Mouse (Mus musculus): ENCODE data around the gene Sh3gl3.

Sh3gl3 gene

GRCm38 (mm10) chr7:82327201-82327600, 153.6 kb downstream of the Sh3gl3 start:
- ChIA-PET POLR2A (interaction anchor here in 1 of 4 experiments (1.0 to 1.1 kb wide), 2 partner anchors 10 to 37 kb away, joined by 3 to 4 read pairs; no protein-coding TSS in a partner anchor), CTCF (interaction anchor here in 2 of 4 experiments (0.6 to 2.0 kb wide), 3 partner anchors 11 to 21 kb away, joined by 3 to 5 read pairs (median 5); no protein-coding TSS in a partner anchor)

DNA sequence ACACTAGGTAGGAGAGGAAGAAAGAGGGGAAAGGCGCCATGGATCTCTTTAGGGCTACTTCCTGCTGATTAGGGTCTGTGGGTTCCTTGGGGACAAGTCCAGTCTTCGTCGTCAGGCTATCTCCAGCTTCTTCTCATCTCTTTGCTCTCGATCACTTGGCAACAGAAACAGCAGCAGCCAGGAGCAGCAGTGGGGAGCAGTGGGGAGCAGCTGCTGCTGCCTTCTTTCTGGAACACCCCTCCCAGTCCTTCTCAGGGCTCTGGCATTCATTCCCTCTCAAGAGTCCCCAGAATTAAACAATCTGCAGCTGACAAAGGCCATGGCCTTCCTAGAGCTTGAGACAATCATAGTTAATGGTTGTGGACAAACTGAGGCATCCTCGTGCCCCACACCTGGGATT, 154.2 kb downstream of the Sh3gl3 start:
- CTCF ChIA-PET, result interaction anchor here in 2 of 4 experiments (1.9 to 2.0 kb wide), 2 partner anchors 10 to 11 kb away, joined by 5 read pairs; no protein-coding TSS in a partner anchor
- POLR2A ChIA-PET, result interaction anchor here in 1 of 4 experiments (1.0 to 1.1 kb wide), 3 partner anchors 9 to 51 kb away, joined by 3 to 4 read pairs (median 3); no protein-coding TSS in a partner anchor

GRCm38 (mm10) chr7:82329831-82330230, 156.2 kb downstream of the Sh3gl3 start:
- POLR2A ChIA-PET, result interaction anchor here in 1 of 4 experiments (0.7 kb wide), 3 partner anchors 13 to 1095 kb away, joined by 3 read pairs; no protein-coding TSS in a partner anchor
- CTCF ChIA-PET, result interaction anchor here in 1 of 4 experiments (0.6 kb wide), 1 partner anchor 1627 kb away, joined by 4 read pairs; no protein-coding TSS in a partner anchor

DNA sequence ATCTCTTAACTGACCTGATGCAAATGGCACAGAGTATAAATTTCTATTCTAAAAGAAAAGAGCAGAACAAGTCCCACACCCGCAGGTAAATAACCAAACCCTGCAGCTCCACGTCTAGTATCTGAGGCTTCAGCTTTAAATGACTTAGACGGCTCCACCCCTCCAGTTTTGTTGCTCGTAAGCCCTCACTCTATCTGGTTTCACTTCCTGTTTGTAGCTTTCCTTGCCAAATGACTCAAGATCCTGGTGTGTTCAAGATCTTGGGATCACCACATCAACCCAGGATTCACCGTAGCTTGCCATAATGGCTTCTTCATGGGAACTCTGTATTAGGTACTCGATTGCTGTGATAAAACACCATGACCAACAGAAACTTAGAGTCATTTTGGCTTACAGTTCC, 157.2 kb downstream of the Sh3gl3 start:
- POLR2A ChIA-PET, result no interaction called here
- CTCF ChIA-PET, result interaction anchor here in 1 of 4 experiments (0.5 kb wide), 1 partner anchor 370 kb away, joined by 3 read pairs; no protein-coding TSS in a partner anchor

- CTCF ChIA-PET, result no interaction called here
Observed at GRCm38 (mm10) chr7:82334000-82334399, 160.4 kb downstream of the Sh3gl3 start.

DNA sequence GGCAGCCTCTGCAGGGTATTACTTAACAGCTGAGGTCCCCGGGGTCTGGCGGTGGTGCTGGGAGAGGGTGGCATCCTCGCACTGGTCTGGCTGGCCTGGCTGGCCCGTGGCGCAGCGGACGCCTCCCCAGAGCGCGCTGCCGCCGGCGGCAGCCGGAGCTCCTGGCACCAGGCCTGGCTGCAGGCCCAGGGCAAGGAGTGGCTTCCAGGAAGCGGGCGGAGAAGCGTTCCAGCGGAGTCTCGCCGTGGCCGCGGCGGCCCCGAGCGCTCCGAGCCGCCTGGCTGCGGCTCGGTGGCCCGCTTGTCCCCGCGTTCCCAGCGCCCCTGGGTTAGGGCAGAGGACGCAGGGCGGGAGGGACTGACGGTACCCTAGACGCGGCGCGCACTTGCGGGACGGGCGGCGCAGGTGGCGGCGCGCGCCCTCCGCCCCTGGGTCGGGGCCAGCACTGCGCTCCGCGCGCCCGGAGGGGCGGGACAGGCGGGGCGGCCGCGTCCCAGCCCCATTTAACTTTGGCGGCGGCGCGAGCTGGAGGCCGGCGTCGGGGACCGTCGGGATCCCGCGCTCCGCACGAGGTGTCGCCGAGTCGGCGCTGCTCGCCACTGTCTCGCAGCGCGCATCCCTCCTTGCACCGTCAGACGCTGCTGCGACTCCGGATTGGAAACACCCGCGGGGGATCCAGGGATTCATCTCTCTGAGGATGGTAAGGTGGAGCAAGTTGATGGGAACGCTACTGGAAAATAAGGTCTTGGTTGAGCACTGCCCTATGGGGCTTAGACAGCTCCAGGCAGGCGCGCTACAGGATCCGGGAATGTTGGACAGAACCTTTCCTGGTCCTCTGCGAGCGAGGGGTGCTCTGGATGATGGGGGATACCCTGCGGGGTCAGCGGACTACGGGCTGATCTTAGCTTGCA, 161.8 kb downstream of the Sh3gl3 start, which contains the start of gene Adamtsl3:
Adamtsl3 (plus strand) TSS at position 484 of the 911 bp plus-strand sequence.
- POLR2A ChIA-PET, result interaction anchor here in 2 of 4 experiments (0.6 to 0.7 kb wide), 3 partner anchors 37 to 1637 kb away, joined by 3 to 6 read pairs (median 3); no protein-coding TSS in a partner anchor
- CTCF ChIA-PET, result interaction anchor here in 3 of 4 experiments (0.7 to 1.7 kb wide), 4 partner anchors 15 to 216 kb away, joined by 3 to 6 read pairs (median 4); no protein-coding TSS in a partner anchor

More at GRCm38 (mm10) chr7:82334000-82334399, 160.4 kb downstream of the Sh3gl3 start:
- POLR2A ChIA-PET, result no interaction called here

GRCm38 (mm10) chr7:82336132-82336531, 162.5 kb downstream of the Sh3gl3 start:
- ChIA-PET POLR2A (interaction anchor here in 1 of 4 experiments (0.7 kb wide), 1 partner anchor 1634 kb away, joined by 6 read pairs; no protein-coding TSS in a partner anchor), CTCF (interaction anchor here in 2 of 4 experiments (1.4 to 1.7 kb wide), 2 partner anchors 62 to 217 kb away, joined by 3 to 6 read pairs; no protein-coding TSS in a partner anchor)

DNA sequence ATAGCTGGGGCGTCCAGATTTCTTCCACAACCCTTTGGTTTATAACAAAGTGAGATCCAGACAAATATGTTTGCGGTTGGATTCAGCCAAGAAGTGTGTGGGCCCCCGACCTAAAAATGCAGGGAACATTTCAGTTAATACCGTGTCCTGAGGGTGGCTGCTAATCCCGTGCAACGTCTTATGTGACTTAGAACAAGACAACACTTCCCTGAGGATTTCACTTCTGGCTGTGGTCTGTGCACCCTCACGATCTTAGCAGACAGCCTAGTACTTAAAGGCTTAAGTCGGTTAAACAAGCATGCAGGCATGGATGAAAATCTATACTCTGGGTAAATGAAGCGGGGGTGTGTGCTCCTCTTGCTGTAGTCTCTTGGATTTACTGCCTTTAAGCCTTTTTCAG, 164.5 kb downstream of the Sh3gl3 start:
- CTCF ChIA-PET, result interaction anchor here in 2 of 4 experiments (0.6 to 2.9 kb wide), 7 partner anchors 11 to 379 kb away, joined by 3 to 10 read pairs (median 3); no protein-coding TSS in a partner anchor
- POLR2A ChIA-PET, result interaction anchor here in 1 of 4 experiments (1.5 kb wide), 1 partner anchor 9 kb away, joined by 3 read pairs; no protein-coding TSS in a partner anchor

GRCm38 (mm10) chr7:82338532-82338931, 164.9 kb downstream of the Sh3gl3 start:
- CTCF ChIA-PET, result interaction anchor here (0.5 to 2.9 kb wide), 11 partner anchors 12 to 810 kb away, joined by 3 to 10 read pairs (median 4); no protein-coding TSS in a partner anchor
- POLR2A ChIA-PET, result interaction anchor here in 1 of 4 experiments (1.5 kb wide), 1 partner anchor 9 kb away, joined by 3 read pairs; no protein-coding TSS in a partner anchor

GRCm38 (mm10) chr7:82339214-82339613, 165.6 kb downstream of the Sh3gl3 start:
- POLR2A ChIA-PET, result no interaction called here

GRCm38 (mm10) chr7:82341476-82341875, 167.8 kb downstream of the Sh3gl3 start:
- POLR2A ChIA-PET, result interaction anchor here in 1 of 4 experiments (0.7 kb wide), 1 partner anchor 525 kb away, joined by 3 read pairs; no protein-coding TSS in a partner anchor

More at GRCm38 (mm10) chr7:82339214-82339613, 165.6 kb downstream of the Sh3gl3 start:
- CTCF ChIA-PET, result interaction anchor here (0.5 to 2.9 kb wide), 16 partner anchors 12 to 841 kb away, joined by 3 to 10 read pairs (median 4); no protein-coding TSS in a partner anchor

GRCm38 (mm10) chr7:82346706-82347105, 173.1 kb downstream of the Sh3gl3 start:
- ChIA-PET POLR2A (interaction anchor here in 1 of 4 experiments (1.6 kb wide), 1 partner anchor 9 kb away, joined by 3 read pairs; no protein-coding TSS in a partner anchor), CTCF (interaction anchor here in 1 of 4 experiments (0.6 kb wide), 1 partner anchor 350 kb away, joined by 3 read pairs; no protein-coding TSS in a partner anchor)

More at GRCm38 (mm10) chr7:82341476-82341875, 167.8 kb downstream of the Sh3gl3 start:
- CTCF ChIA-PET, result interaction anchor here in 1 of 4 experiments (1.7 kb wide), 1 partner anchor 9 kb away, joined by 4 read pairs; no protein-coding TSS in a partner anchor

DNA sequence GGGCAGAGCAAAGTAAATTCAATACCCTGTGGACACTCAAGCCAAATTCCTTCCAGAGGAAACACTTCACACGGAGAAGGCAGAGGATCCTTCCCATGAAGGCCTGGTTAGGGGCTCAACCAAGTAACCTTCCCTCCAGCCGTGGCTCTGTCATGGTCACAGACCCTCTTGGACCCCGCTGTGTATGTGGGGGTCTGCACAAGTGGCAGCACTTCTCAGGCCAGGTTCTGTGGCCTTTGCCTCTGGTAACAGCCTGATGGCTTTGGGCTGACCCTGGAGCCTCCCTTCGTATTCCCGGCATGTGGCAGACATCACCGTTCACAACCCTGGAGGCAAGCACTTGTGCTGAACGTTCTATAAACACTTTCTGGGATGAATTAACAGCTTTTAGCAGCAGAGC, 176.2 kb downstream of the Sh3gl3 start:
- CTCF ChIA-PET, result interaction anchor here in 1 of 4 experiments (1.0 kb wide), 1 partner anchor 376 kb away, joined by 3 read pairs; no protein-coding TSS in a partner anchor
- POLR2A ChIA-PET, result no interaction called here

GRCm38 (mm10) chr7:82350421-82350820, 176.8 kb downstream of the Sh3gl3 start:
- ChIA-PET POLR2A (no interaction called here), CTCF (interaction anchor here in 1 of 4 experiments (1.1 kb wide), 1 partner anchor 9 kb away, joined by 4 read pairs; no protein-coding TSS in a partner anchor)
